Mouse (Mus musculus) thymus, adult 2 months (tissue): ENCODE data around the gene Mief2.

Experiments used
- CTCF ChIP-seq: fragments of 200-500 bp; IDR thresholded peaks from 2 replicates; pipeline ENCODE4 v1.5.1; 2012; ENCODE audit warnings: mild to moderate bottlenecking, control low read depth, low read length, moderate library complexity, borderline replicate concordance; ENCODE audit not compliant: control insufficient read depth, poor library complexity, insufficient read depth; ENCODE audit errors: extremely low read depth
- POLR2A ChIP-seq: fragments of 200-500 bp; IDR thresholded peaks from 2 replicates; pipeline ENCODE4 v1.6.1; 2012; ENCODE audit warnings: mild to moderate bottlenecking, low read length, control low read depth, moderate library complexity; ENCODE audit not compliant: control insufficient read depth, poor library complexity, insufficient read depth; ENCODE audit errors: extremely low read depth

- no peak for TF ChIP-seq CTCF
- no peak for TF ChIP-seq POLR2A
Measured at GRCm38 (mm10) chr11:60712639-60713255, 15.5 kb upstream of the Mief2 start.
